Mouse (Mus musculus): ENCODE measurements around the gene Mrpl24. TPM values are rescaled to one million over a fixed set of nuclear protein-coding genes. Genes with fewer than 3 reads are reported as not detected.
A peak's percentile ranks its signal among the peaks of the same experiment; 100 is the strongest.

Gene Mrpl24
- total and polyA plus RNA-seq, 2 experiments from 2014 or later, result 43.2 to 44.6 TPM

GRCm38 (mm10) chr3:87935201-87935600 is 15.9 kb downstream of the Mrpl24 start:
- Histone ChIP-seq H3K4me1 (ENCODE audit: insufficient read depth, low read length) (peaks cover 5% of the 10 kb centered on the region), H3K36me3 (ENCODE audit: insufficient read depth, low read length) (peaks cover 30% of the 10 kb centered on the region), H3K4me2 (ENCODE audit: low read depth, low read length) (no peak overlapping the region), H3K27me3 (ENCODE audit: insufficient read depth, low read length) (no peaks in the 10 kb centered on the region), H3K4me3 (ENCODE audit: low read length) (no peak overlapping the region), H3K27ac (no peak overlapping the region), H3K9me3 (ENCODE audit: low read length) (no peaks in the 10 kb centered on the region), H3K9ac (replicated peaks; ENCODE audit: low read length) (no peak overlapping the region)
- 85% methylated on average over 4 of the region's 4 CpGs for WGBS
- ATAC-seq (no peak), DNase-seq (ENCODE audit: low spot score) (no peak)
- TF ChIP-seq CTCF (IDR thresholded peaks at IDR 0.05; ENCODE audit: low read depth), result no peak

DNA sequence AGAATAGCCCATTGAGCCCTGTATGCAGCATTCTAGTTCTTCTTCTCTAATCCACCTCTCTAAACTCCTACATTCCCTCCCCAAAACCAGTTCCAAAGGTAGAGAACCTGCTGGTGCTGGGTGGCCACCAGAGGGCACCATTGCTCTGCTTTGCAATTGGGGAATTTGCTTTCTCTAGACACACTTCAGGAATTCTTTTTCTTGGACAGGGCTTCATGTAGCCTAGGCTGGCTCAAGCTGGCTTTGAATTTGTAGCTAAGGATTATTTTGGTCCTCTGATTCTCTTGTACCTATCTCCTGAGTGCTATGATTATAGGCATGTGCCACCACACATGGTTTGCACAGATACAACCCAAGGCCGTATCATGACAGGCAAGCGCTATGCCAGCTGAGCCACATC is 16.5 kb downstream of the Mrpl24 start:
- Histone ChIP-seq H3K9ac (replicated peaks; ENCODE audit: low read length) (no peak overlapping the region), H3K27ac (no peak overlapping the region), H3K36me3 (ENCODE audit: insufficient read depth, low read length) (peaks cover 32% of the 10 kb centered on the region), H3K4me3 (ENCODE audit: low read length) (no peak overlapping the region), H3K9me3 (ENCODE audit: low read length) (no peaks in the 10 kb centered on the region), H3K27me3 (ENCODE audit: insufficient read depth, low read length) (no peaks in the 10 kb centered on the region), H3K4me1 (ENCODE audit: insufficient read depth, low read length) (peaks cover 5% of the 10 kb centered on the region), H3K4me2 (ENCODE audit: low read depth, low read length) (no peak overlapping the region)
- ATAC-seq (peak; percentile 52), DNase-seq (ENCODE audit: low spot score) (peak; percentile 88)
- 89% methylated on average over 2 of the region's 2 CpGs for WGBS
- peak; percentile 95 for TF ChIP-seq CTCF (IDR thresholded peaks at IDR 0.05; ENCODE audit: low read depth)

DNA sequence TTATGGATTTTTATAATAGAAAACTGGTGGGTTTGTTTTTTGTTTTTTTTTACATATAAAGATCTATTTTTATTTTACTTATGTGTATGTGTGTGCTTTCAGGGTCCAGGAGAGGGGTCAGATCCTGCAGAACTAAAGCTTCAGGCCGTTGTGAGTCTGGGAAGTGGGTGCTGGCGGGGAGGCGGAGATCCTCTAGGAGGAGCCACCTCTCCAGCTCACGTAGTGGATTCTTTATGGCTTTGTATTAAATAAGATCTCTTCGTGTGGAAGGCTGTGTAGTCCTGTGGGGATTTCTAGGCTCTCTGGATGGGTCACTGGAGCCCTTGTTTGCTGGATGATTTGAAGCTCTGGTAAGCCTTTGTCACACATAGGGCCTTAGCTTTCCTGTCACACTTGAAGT is 21.3 kb downstream of the Mrpl24 start:
- WGBS, result 54% methylated on average over 5 of the region's 5 CpGs
- no peak for ATAC-seq

GRCm38 (mm10) chr3:87942471-87942870 is 23.2 kb downstream of the Mrpl24 start:
- H3K4me1 ChIP-seq (ENCODE audit: insufficient read depth, low read length), result peaks cover 5% of the 10 kb centered on the region; the same call in 1 of the 2 replicates
- no peaks in the 10 kb centered on the region for H3K9me3 ChIP-seq (ENCODE audit: low read length)
- H3K27ac ChIP-seq, result no peak overlapping the region
- H3K4me2 ChIP-seq (ENCODE audit: low read depth, low read length), result no peak overlapping the region
- TF ChIP-seq CTCF (IDR thresholded peaks at IDR 0.05; ENCODE audit: low read depth), result no peak
- no peak overlapping the region for H3K4me3 ChIP-seq (ENCODE audit: low read length)
- DNase-seq (ENCODE audit: low spot score) (no peak), ATAC-seq (no peak)
- H3K9ac ChIP-seq (replicated peaks; ENCODE audit: low read length), result no peak overlapping the region
- H3K27me3 ChIP-seq (ENCODE audit: insufficient read depth, low read length), result no peaks in the 10 kb centered on the region
- 95% methylated on average over 2 of the region's 2 CpGs for WGBS
- peaks cover 36% of the 10 kb centered on the region for H3K36me3 ChIP-seq (ENCODE audit: insufficient read depth, low read length)

More for the DNA sequence above, 21.3 kb downstream of the Mrpl24 start:
- H3K27me3 ChIP-seq (ENCODE audit: insufficient read depth, low read length), result no peaks in the 10 kb centered on the region
- no peak for DNase-seq (ENCODE audit: low spot score)
- no peak overlapping the region for H3K27ac ChIP-seq
- no peak overlapping the region for H3K9ac ChIP-seq (replicated peaks; ENCODE audit: low read length)
- H3K36me3 ChIP-seq (ENCODE audit: insufficient read depth, low read length), result peaks cover 36% of the 10 kb centered on the region
- no peaks in the 10 kb centered on the region for H3K4me1 ChIP-seq (ENCODE audit: insufficient read depth, low read length)
- no peak overlapping the region for H3K4me3 ChIP-seq (ENCODE audit: low read length)
- H3K9me3 ChIP-seq (ENCODE audit: low read length), result no peaks in the 10 kb centered on the region
- no peak overlapping the region for H3K4me2 ChIP-seq (ENCODE audit: low read depth, low read length)
- TF ChIP-seq CTCF (IDR thresholded peaks at IDR 0.05; ENCODE audit: low read depth), result no peak

DNA sequence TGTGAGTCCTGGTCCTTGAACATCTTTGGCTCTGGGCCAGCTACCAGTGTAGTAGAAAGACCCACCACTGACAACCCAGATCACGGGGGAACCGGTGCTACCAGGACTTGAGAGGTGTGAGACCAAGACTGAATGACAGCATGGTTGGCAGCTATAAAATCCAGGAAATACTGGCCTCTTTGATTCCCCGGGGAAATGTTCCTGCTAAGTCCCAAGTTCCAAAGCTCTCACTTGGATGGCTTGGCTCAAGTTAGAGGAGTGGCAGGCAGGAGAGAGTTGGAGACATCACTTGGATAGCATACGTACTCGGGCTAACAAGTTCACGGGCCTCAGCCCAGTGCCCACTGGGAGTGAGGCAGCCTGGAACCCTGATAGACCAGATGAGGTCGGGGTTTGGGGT is 24.3 kb downstream of the Mrpl24 start:
- DNase-seq (ENCODE audit: low spot score) (no peak), ATAC-seq (no peak)
- no peak overlapping the region for H3K27ac ChIP-seq
- 71% methylated on average over 7 of the region's 7 CpGs for WGBS
- no peak overlapping the region for H3K4me3 ChIP-seq (ENCODE audit: low read length)
- peaks cover 14% of the 10 kb centered on the region for H3K4me1 ChIP-seq (ENCODE audit: insufficient read depth, low read length)
- H3K4me2 ChIP-seq (ENCODE audit: low read depth, low read length), result no peak overlapping the region
- no peaks in the 10 kb centered on the region for H3K9me3 ChIP-seq (ENCODE audit: low read length)
- H3K9ac ChIP-seq (replicated peaks; ENCODE audit: low read length), result no peak overlapping the region
- TF ChIP-seq CTCF (IDR thresholded peaks at IDR 0.05; ENCODE audit: low read depth), result no peak
- peaks cover 34% of the 10 kb centered on the region for H3K36me3 ChIP-seq (ENCODE audit: insufficient read depth, low read length)
- no peaks in the 10 kb centered on the region for H3K27me3 ChIP-seq (ENCODE audit: insufficient read depth, low read length)

DNA sequence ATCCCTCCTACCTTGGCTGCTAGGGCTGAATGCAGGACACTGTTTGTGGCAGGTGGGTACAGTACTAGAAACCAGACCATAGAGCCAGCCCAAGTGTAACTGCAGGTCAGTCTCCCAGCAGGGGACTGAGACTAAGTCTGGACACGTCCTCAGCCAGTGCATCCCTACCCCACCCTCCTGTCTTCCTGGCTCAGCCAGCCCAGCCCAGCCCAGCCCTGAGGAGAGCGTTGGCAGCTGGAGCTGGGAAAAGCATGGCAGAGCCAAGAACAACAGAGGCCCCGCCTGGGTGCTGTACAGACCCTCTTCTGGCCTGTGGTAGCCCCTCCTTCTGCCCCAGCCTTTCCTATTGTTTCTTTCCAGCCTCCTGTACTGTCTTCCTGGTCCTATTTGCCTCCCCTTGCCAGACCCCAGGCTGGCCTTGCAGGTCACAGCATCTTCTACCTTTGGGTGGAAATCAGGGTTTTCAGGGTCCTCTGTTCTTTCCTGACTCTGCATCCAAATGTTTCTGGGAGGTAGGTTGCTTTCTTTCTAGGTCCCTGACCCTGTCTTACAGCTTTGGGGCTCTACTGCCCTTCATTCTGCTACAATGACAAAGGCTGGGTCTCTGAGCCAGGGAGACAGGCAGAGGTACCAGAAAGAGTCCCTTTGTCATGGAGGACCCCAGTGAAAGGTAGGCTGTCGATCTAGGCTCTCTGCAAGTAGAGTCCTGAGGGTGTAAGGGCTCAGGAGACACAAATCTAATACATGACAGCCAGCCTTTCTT is 25.7 kb downstream of the Mrpl24 start:
- ATAC-seq (peak; percentile 31), DNase-seq (ENCODE audit: low spot score) (peak; percentile 23)
- WGBS, result 9% methylated on average over 4 of the region's 4 CpGs
- H3K4me1 ChIP-seq (ENCODE audit: insufficient read depth, low read length), result peaks cover 16% of the 10 kb centered on the region
- no peaks in the 10 kb centered on the region for H3K9me3 ChIP-seq (ENCODE audit: low read length)
- no peak overlapping the region for H3K9ac ChIP-seq (replicated peaks; ENCODE audit: low read length)
- no peak for TF ChIP-seq CTCF (IDR thresholded peaks at IDR 0.05; ENCODE audit: low read depth)
- no peak overlapping the region for H3K4me3 ChIP-seq (ENCODE audit: low read length)
- H3K36me3 ChIP-seq (ENCODE audit: insufficient read depth, low read length), result peaks cover 20% of the 10 kb centered on the region
- H3K27me3 ChIP-seq (ENCODE audit: insufficient read depth, low read length), result no peaks in the 10 kb centered on the region; the same call in 1 of the 2 replicates
- H3K27ac ChIP-seq, result no peak overlapping the region
- no peak overlapping the region for H3K4me2 ChIP-seq (ENCODE audit: low read depth, low read length)
